Comparison of ENCODE assay signal across 24 mouse cellular contexts in genomic region chr10:120541618-120542017, GRCm38 (mm10).
DNase-seq lines count a peak whose midpoint lies in the region; ATAC-seq lines count a peak whose summit lies in the region.
"Had no signal": no experiment of that assay in that cellular context is flagged by ENCODE, and none has a peak within 500 bp of the region (broad histone marks: within the 10 kb centered on the region; RNA-seq: fewer than 3 reads in every experiment).

No protein-coding gene starts in this region.

- no peaks in the 10 kb centered on the region for H3K36me3 ChIP-seq in forebrain, embryonic 11.5 days (ENCODE audit: control insufficient read depth, insufficient read depth, low read length)
- no peaks in the 10 kb centered on the region for H3K36me3 ChIP-seq in forebrain, embryonic 16.5 days (ENCODE audit: control insufficient read depth, insufficient read depth)
- H3K36me3 ChIP-seq: embryonic facial prominence, embryonic 10.5 days; embryonic facial prominence, embryonic 12.5 days; forebrain, embryonic 12.5 days; G1E had no signal

- no peak for ATAC-seq in forebrain, embryonic 11.5 days (replicated peaks; ENCODE audit: low FRiP score)
- no peak for ATAC-seq in forebrain, embryonic 16.5 days
- ATAC-seq in granulocyte monocyte progenitor cell, adult 5-6 weeks (replicated peaks; ENCODE audit: poor library complexity, severe bottlenecking), result peak; percentile 70
- ATAC-seq in megakaryocyte progenitor cell, adult 5-6 weeks (replicated peaks; ENCODE audit: poor library complexity), result peak; percentile 74
- ATAC-seq: activated CD4-positive, CD25-positive, alpha-beta regulatory T cell, adult 4 months; CD4-positive, CD25-positive, alpha-beta regulatory T cell, adult 4 months; forebrain, embryonic 14.5 days; forebrain, postnatal 0 days; Patski had no signal

- no peaks in the 10 kb centered on the region for H3K4me1 ChIP-seq in forebrain, embryonic 11.5 days (replicated peaks; ENCODE audit: control insufficient read depth, insufficient read depth, low read length)
- no peaks in the 10 kb centered on the region for H3K4me1 ChIP-seq in forebrain, embryonic 16.5 days (replicated peaks; ENCODE audit: control insufficient read depth, insufficient read depth, low read length)
- H3K4me1 ChIP-seq: forebrain, embryonic 12.5 days had no signal

- H3K4me2 ChIP-seq in forebrain, embryonic 11.5 days (ENCODE audit: low read depth, low read length, severe bottlenecking), result no peak overlapping the region
- no peak overlapping the region for H3K4me2 ChIP-seq in forebrain, embryonic 16.5 days (ENCODE audit: low read length)
- H3K4me2 ChIP-seq: embryonic facial prominence, embryonic 12.5 days; forebrain, embryonic 12.5 days had no signal

- H3K27me3 ChIP-seq in forebrain, embryonic 11.5 days (ENCODE audit: control insufficient read depth, insufficient read depth, low read length), result no peaks in the 10 kb centered on the region
- no peaks in the 10 kb centered on the region for H3K27me3 ChIP-seq in forebrain, embryonic 16.5 days (replicated peaks; ENCODE audit: control insufficient read depth, insufficient read depth, low read length)
- H3K27me3 ChIP-seq: CH12.LX; embryonic facial prominence, embryonic 12.5 days; forebrain, embryonic 12.5 days; Patski had no signal

- H3K9me3 ChIP-seq in forebrain, embryonic 11.5 days (ENCODE audit: control insufficient read depth, low read length), result no peaks in the 10 kb centered on the region
- no peaks in the 10 kb centered on the region for H3K9me3 ChIP-seq in forebrain, embryonic 16.5 days (ENCODE audit: control insufficient read depth, low read length)
- H3K9me3 ChIP-seq: embryonic facial prominence, embryonic 10.5 days; embryonic facial prominence, embryonic 12.5 days; forebrain, embryonic 12.5 days had no signal

- H3K27ac ChIP-seq in forebrain, embryonic 11.5 days (ENCODE audit: low read depth, low read length), result no peak overlapping the region
- H3K27ac ChIP-seq in forebrain, embryonic 16.5 days (ENCODE audit: low read length), result no peak overlapping the region
- H3K27ac ChIP-seq: embryonic facial prominence, embryonic 10.5 days; embryonic facial prominence, embryonic 12.5 days; forebrain, embryonic 12.5 days had no signal

- WGBS in forebrain, embryonic 11.5 days, result 88% methylated on average over 7 of the region's 7 CpGs
- 92% methylated on average over 7 of the region's 7 CpGs for WGBS in forebrain, embryonic 16.5 days

- H3K4me3 ChIP-seq in forebrain, embryonic 11.5 days (ENCODE audit: low read depth, low read length), result no peak overlapping the region
- H3K4me3 ChIP-seq in forebrain, embryonic 16.5 days (replicated peaks; ENCODE audit: low read length), result no peak overlapping the region
- H3K4me3 ChIP-seq: embryonic facial prominence, embryonic 10.5 days; embryonic facial prominence, embryonic 12.5 days; forebrain, embryonic 12.5 days had no signal

- no peak overlapping the region for H3K9ac ChIP-seq in forebrain, embryonic 11.5 days (ENCODE audit: low read length)
- no peak overlapping the region for H3K9ac ChIP-seq in forebrain, embryonic 16.5 days (replicated peaks; ENCODE audit: low read depth, low read length)
- H3K9ac ChIP-seq: embryonic facial prominence, embryonic 12.5 days; forebrain, embryonic 12.5 days; forebrain, postnatal 0 days had no signal

- peak; percentile 15 for DNase-seq in forebrain, embryonic 11.5 days (ENCODE audit: low spot score)
- DNase-seq in layer of hippocampus, adult 8-10 months (ENCODE audit: low spot score in 2 of 2), result no peak
- DNase-seq: adrenal gland, adult 8-10 months; adrenal gland, postnatal 14 days; adrenal gland, postnatal 36 days; B cell, adult 2 months; cerebellum, adult 11-12 months; cerebellum, adult 2 months; cerebellum, adult 9-10 months; cerebellum, postnatal 10 days; cerebellum, postnatal 25 days; forebrain, postnatal 0 days had no signal

Comparison
In these comparisons a context has a peak if more than half of its experiments do, and no peak if none do; other contexts are left out.
1. ATAC-seq: peak in granulocyte monocyte progenitor cell, adult 5-6 weeks (single experiment) and megakaryocyte progenitor cell, adult 5-6 weeks (single experiment); none in forebrain, embryonic 11.5 days (single experiment) and forebrain, embryonic 16.5 days (single experiment).